Comparison of ENCODE assay signal across 9 mouse cellular contexts in genomic region chr5:66241894-66242293, GRCm38 (mm10). TPM values are rescaled to one million over a fixed set of nuclear protein-coding genes. Genes with fewer than 3 reads are reported as not detected.
DNase-seq lines count a peak whose midpoint lies in the region; ATAC-seq and TF ChIP-seq lines count a peak whose summit lies in the region.
"Had no signal": no experiment of that assay in that cellular context is flagged by ENCODE, and none has a peak within 500 bp of the region (broad histone marks: within the 10 kb centered on the region; RNA-seq: fewer than 3 reads in every experiment).

No protein-coding gene starts in this region.

- intact Hi-C loops in left cerebral cortex, postnatal 36 days (cut with DNase I): no loop called here

- no peaks in the 10 kb centered on the region for H3K27me3 ChIP-seq in liver, embryonic 14.5 days (ENCODE audit: control insufficient read depth, insufficient read depth, low read length)
- H3K27me3 ChIP-seq in small intestine, adult 2 months (ENCODE audit: control insufficient read depth, insufficient read depth, low read length): no peaks in the 10 kb centered on the region
- H3K27me3 ChIP-seq: neural tube, embryonic 12.5 days had no signal

- H3K4me2 ChIP-seq in liver, embryonic 14.5 days (ENCODE audit: low read depth): no peak overlapping the region
- H3K4me2 ChIP-seq: neural tube, embryonic 12.5 days had no signal

- H3K4me1 ChIP-seq in liver, embryonic 14.5 days (replicated peaks; ENCODE audit: control insufficient read depth in 2 of 2, insufficient read depth in 2 of 2, low read length in 1 of 2): no peaks in the 10 kb centered on the region; a peak in 1 of 4 replicates
- H3K4me1 ChIP-seq in small intestine, adult 2 months (ENCODE audit: control insufficient read depth, insufficient read depth, insufficient read length, low read length): peaks cover 2% of the 10 kb centered on the region
- H3K4me1 ChIP-seq: neural tube, embryonic 12.5 days had no signal

- H3K9ac ChIP-seq in liver, embryonic 14.5 days (replicated peaks): no peak overlapping the region
- H3K9ac ChIP-seq: neural tube, embryonic 12.5 days had no signal

- H3K36me3 ChIP-seq in liver, embryonic 14.5 days (replicated peaks; ENCODE audit: control insufficient read depth, insufficient read depth, low read depth): no peaks in the 10 kb centered on the region
- no peaks in the 10 kb centered on the region for H3K36me3 ChIP-seq in small intestine, adult 2 months (ENCODE audit: control insufficient read depth, insufficient read depth, low read length)
- H3K36me3 ChIP-seq: neural tube, embryonic 12.5 days had no signal

- peak; percentile 59 for DNase-seq in CD4-positive, CD25-positive, alpha-beta regulatory T cell, adult 2 months (ENCODE audit: low read depth, low spot score)
- DNase-seq in liver, embryonic 14.5 days (ENCODE audit: low read depth in 3 of 3, low spot score in 3 of 3): no peak
- no peak for DNase-seq in liver
- peak; percentile 11 for DNase-seq in brain, adult 2 months (ENCODE audit: low read depth, low spot score)
- DNase-seq in embryo, embryonic 9.5 days (ENCODE audit: extremely low spot score): no peak
- DNase-seq in left cerebral cortex, postnatal 36 days (ENCODE audit: low spot score in 2 of 2): no peak

- H3K9me3 ChIP-seq in liver, embryonic 14.5 days (ENCODE audit: control insufficient read depth, low read length): no peaks in the 10 kb centered on the region
- H3K9me3 ChIP-seq: neural tube, embryonic 12.5 days had no signal

- TF ChIP-seq EP300 in liver, embryonic 14.5 days (IDR thresholded peaks at IDR 0.05; ENCODE audit: low read depth): no peak

- TF ChIP-seq POLR2A in small intestine, adult 2 months (IDR thresholded peaks at IDR 0.05; ENCODE audit: low read depth, low read length): no peak

- H3K4me3 ChIP-seq in liver, embryonic 14.5 days (ENCODE audit: insufficient read depth in 1 of 2, low read depth in 2 of 2, low read length in 2 of 2): no peak overlapping the region
- no peak overlapping the region for H3K4me3 ChIP-seq in small intestine, adult 2 months (ENCODE audit: low read depth, low read length)
- H3K4me3 ChIP-seq: neural tube, embryonic 12.5 days had no signal

- ATAC-seq in CD4-positive, CD25-positive, alpha-beta regulatory T cell, adult 4 months: no peak
- ATAC-seq in liver, embryonic 14.5 days (ENCODE audit: insufficient read depth): no peak

- TF ChIP-seq CTCF in liver, embryonic 14.5 days (IDR thresholded peaks at IDR 0.05; ENCODE audit: low read depth): peak; percentile 71
- TF ChIP-seq CTCF in small intestine, adult 2 months (IDR thresholded peaks at IDR 0.05; ENCODE audit: extremely low read depth, insufficient read length, insufficient replicate concordance, low read depth, low read length): peak; percentile 55; the same call in 1 of the 2 replicates

- no peak overlapping the region for H3K27ac ChIP-seq in liver, embryonic 14.5 days
- H3K27ac ChIP-seq in small intestine, adult 2 months (ENCODE audit: insufficient read depth, low read depth, low read length): no peak overlapping the region
- H3K27ac ChIP-seq: neural tube, embryonic 12.5 days had no signal

RNA-seq across cellular contexts. Expression of gene Nsun7, which starts 17.8 kb away (rescaled TPM):
- polyA plus RNA-seq in CD4-positive, CD25-positive, alpha-beta regulatory T cell, adult 4 months (2017; shearing (Covaris generic)): 1 to 10 TPM; 1.0 TPM
- 0.02 and 0.04 TPM in 2 replicates for polyA plus RNA-seq in liver, embryonic 14.5 days (2012; rRNA removed)
- polyA plus RNA-seq in liver, embryonic 14.5 days (2014; fragmentation: Nextera tagmentation; extraction: Ambion mirVana): not detected in 2 replicates
- not detected in 2 replicates for polyA plus RNA-seq in small intestine, adult 2 months (2012; rRNA removed)
- total RNA-seq in left cerebral cortex, postnatal 36 days (2021): 1 to 10 TPM; 3.1 to 8.2 TPM

Comparison
In these comparisons a context has a peak if more than half of its experiments do, and no peak if none do; other contexts are left out.
1. DNase-seq: peak in CD4-positive, CD25-positive, alpha-beta regulatory T cell, adult 2 months (single experiment) and brain, adult 2 months (single experiment); none in liver, embryonic 14.5 days (0 of 3), liver (single experiment), embryo, embryonic 9.5 days (single experiment) and left cerebral cortex, postnatal 36 days (0 of 2).